Mouse (Mus musculus) lung, postnatal 0 days (tissue): ENCODE results near the gene Ctnna3. TPM values are rescaled to one million over a fixed set of nuclear protein-coding genes. Genes with fewer than 3 reads are reported as not detected.

ENCODE experiments used
- ATAC-seq: fragments of 200-750 bp; cut with Nextera tagmentation; 2 replicates; pipeline ENCODE4 v1.8.0; 2017; ENCODE audit warnings: moderate library complexity
- DNase-seq: peaks from one replicate; pipeline ENCODE4 v3.0.0-alpha.2; 2016; ENCODE audit warnings: low spot score
- H3K27ac ChIP-seq: fragments of 300-500 bp; sonication (generic); 2 replicates; pipeline ENCODE4 v1.5.1; 2014; ENCODE audit warnings: antibody characterized with exemption, mild to moderate bottlenecking, low read length, mixed read lengths
- H3K27me3 ChIP-seq: fragments of 300-500 bp; sonication (generic); replicated peaks from 2 replicates; pipeline ENCODE4 v1.6.1; 2014; ENCODE audit warnings: low read length, mixed read lengths; ENCODE audit not compliant: insufficient read depth
- H3K36me3 ChIP-seq: fragments of 300-500 bp; sonication (generic); 2 replicates; pipeline ENCODE4 v1.6.1; 2014; ENCODE audit warnings: low read length, mixed read lengths; ENCODE audit not compliant: insufficient read depth
- H3K4me1 ChIP-seq: fragments of 300-500 bp; sonication (generic); 2 replicates; pipeline ENCODE4 v1.6.1; 2014; ENCODE audit warnings: antibody characterized with exemption, low read depth, low read length, mixed read lengths; ENCODE audit not compliant: insufficient read depth
- H3K4me2 ChIP-seq: fragments of 300-500 bp; sonication (generic); replicated peaks from 2 replicates; pipeline ENCODE4 v1.6.1; 2014; ENCODE audit warnings: low read depth, mild to moderate bottlenecking, low read length, moderate library complexity, mixed read lengths
- H3K4me3 ChIP-seq: fragments of 300-500 bp; sonication (generic); 2 replicates; pipeline ENCODE4 v1.5.1; 2014; ENCODE audit warnings: low read depth, low read length
- H3K9ac ChIP-seq: fragments of 300-500 bp; sonication (generic); replicated peaks from 2 replicates; pipeline ENCODE4 v1.6.1; 2014; ENCODE audit warnings: low read depth, mild to moderate bottlenecking
- H3K9me3 ChIP-seq: fragments of 300-500 bp; sonication (generic); 2 replicates; pipeline ENCODE4 v1.6.1; 2016; ENCODE audit warnings: low read length, mixed read lengths
- CTCF ChIP-seq: IDR thresholded peaks from 2 replicates; pipeline ENCODE4 v1.5.1; 2016; ENCODE audit warnings: antibody characterized with exemption, mild to moderate bottlenecking
- EP300 ChIP-seq: IDR thresholded peaks from 2 replicates; pipeline ENCODE4 v1.6.1; 2016; ENCODE audit warnings: antibody characterized with exemption, mild to moderate bottlenecking, control low read depth
- WGBS: fragments of 180-500 bp; shearing (Covaris S2); extraction: QIAGEN DNeasy Blood & Tissue Kit; methylation state at CpG from one replicate; pipeline ENCODE4 v1.1.7; 2014; 5-methylcytosine and 5-hydroxymethylcytosine counted together
- polyA plus RNA-seq: library from polyadenylated mRNA; unstranded; fragments of >200 nt; fragmentation: Nextera tagmentation; extraction: Ambion mirVana; gene quantifications from 2 replicates; pipeline ENCODE4 v1.2.1, GENCODE M21; 2015

Gene Ctnna3
- polyA plus RNA-seq, 1 experiment from 2014 or later: 0.19 TPM

- Histone ChIP-seq H3K27ac (no peak overlapping the region), H3K27me3 (no peaks in the 10 kb centered on the region), H3K4me1 (no peaks in the 10 kb centered on the region), H3K4me2 (no peak overlapping the region), H3K4me3 (no peak overlapping the region), H3K9ac (no peak overlapping the region), H3K36me3 (no peaks in the 10 kb centered on the region), H3K9me3 (no peaks in the 10 kb centered on the region)
- TF ChIP-seq EP300: peak; percentile 65
- TF ChIP-seq CTCF: no peak
- ATAC-seq (peak; percentile 84), DNase-seq (peak; percentile 63)
- WGBS: 54% methylated on average over 9 of the region's 9 CpGs
These were observed 223.0 kb downstream of the Ctnna3 start for GRCm38 (mm10) chr10:63652887-63653286.

- H3K9me3 ChIP-seq: no peaks in the 10 kb centered on the region
- DNase-seq (no peak), ATAC-seq (no peak)
- H3K4me1 ChIP-seq: no peaks in the 10 kb centered on the region
- no peak overlapping the region for H3K4me3 ChIP-seq
- 94% methylated on average over 3 of the region's 3 CpGs for WGBS
- no peak overlapping the region for H3K4me2 ChIP-seq
- H3K9ac ChIP-seq: no peak overlapping the region
- TF ChIP-seq EP300: no peak
- no peak for TF ChIP-seq CTCF
- H3K36me3 ChIP-seq: no peaks in the 10 kb centered on the region
- no peak overlapping the region for H3K27ac ChIP-seq
- H3K27me3 ChIP-seq: no peaks in the 10 kb centered on the region
These were observed 223.7 kb downstream of the Ctnna3 start for GRCm38 (mm10) chr10:63653571-63653970.

- Histone ChIP-seq H3K27me3 (no peaks in the 10 kb centered on the region), H3K27ac (no peak overlapping the region), H3K36me3 (no peaks in the 10 kb centered on the region), H3K9me3 (no peaks in the 10 kb centered on the region), H3K4me1 (no peaks in the 10 kb centered on the region), H3K4me3 (no peak overlapping the region), H3K4me2 (no peak overlapping the region), H3K9ac (no peak overlapping the region)
- ATAC-seq (no peak), DNase-seq (no peak)
- 93% methylated on average over 5 of the region's 5 CpGs for WGBS
- TF ChIP-seq CTCF: no peak
- TF ChIP-seq EP300: no peak
These were observed 224.7 kb downstream of the Ctnna3 start for GRCm38 (mm10) chr10:63654560-63654959.

- TF ChIP-seq EP300: no peak
- no peak for TF ChIP-seq CTCF
- no peak overlapping the region for H3K27ac ChIP-seq
- WGBS: 77% methylated on average over 6 of the region's 6 CpGs
These were observed 246.4 kb downstream of the Ctnna3 start for GRCm38 (mm10) chr10:63676343-63676742.

GRCm38 (mm10) chr10:63689233-63689632 is 259.3 kb downstream of the Ctnna3 start:
- Histone ChIP-seq H3K27me3 (no peaks in the 10 kb centered on the region), H3K4me1 (no peaks in the 10 kb centered on the region), H3K27ac (no peak overlapping the region), H3K36me3 (no peaks in the 10 kb centered on the region), H3K9ac (no peak overlapping the region), H3K4me3 (no peak overlapping the region), H3K4me2 (no peak overlapping the region), H3K9me3 (no peaks in the 10 kb centered on the region)
- DNase-seq (no peak), ATAC-seq (no peak)
- WGBS: 46% methylated on average over 3 of the region's 3 CpGs
- TF ChIP-seq EP300 (no peak), CTCF (no peak)

More at GRCm38 (mm10) chr10:63676343-63676742, 246.4 kb downstream of the Ctnna3 start:
- no peaks in the 10 kb centered on the region for H3K9me3 ChIP-seq
- ATAC-seq: no peak
- no peak overlapping the region for H3K4me2 ChIP-seq
- H3K27me3 ChIP-seq: no peaks in the 10 kb centered on the region
- no peak for DNase-seq
- no peaks in the 10 kb centered on the region for H3K36me3 ChIP-seq
- H3K9ac ChIP-seq: no peak overlapping the region
- no peak overlapping the region for H3K4me3 ChIP-seq
- no peaks in the 10 kb centered on the region for H3K4me1 ChIP-seq

- H3K27ac ChIP-seq: no peak overlapping the region
- WGBS: 60% methylated on average over 4 of the region's 4 CpGs
- TF ChIP-seq CTCF (no peak), EP300 (no peak)
- no peak for ATAC-seq
- H3K9ac ChIP-seq: no peak overlapping the region
- no peaks in the 10 kb centered on the region for H3K4me1 ChIP-seq
- no peaks in the 10 kb centered on the region for H3K9me3 ChIP-seq
- no peak overlapping the region for H3K4me2 ChIP-seq
- no peaks in the 10 kb centered on the region for H3K27me3 ChIP-seq
- no peak for DNase-seq
- no peak overlapping the region for H3K4me3 ChIP-seq
- no peaks in the 10 kb centered on the region for H3K36me3 ChIP-seq
These were observed 259.8 kb downstream of the Ctnna3 start for GRCm38 (mm10) chr10:63689651-63690050.

GRCm38 (mm10) chr10:63692039-63692438 is 262.1 kb downstream of the Ctnna3 start:
- DNase-seq (peak; percentile 11), ATAC-seq (no peak)
- Histone ChIP-seq H3K4me1 (no peaks in the 10 kb centered on the region), H3K27me3 (no peaks in the 10 kb centered on the region), H3K9me3 (no peaks in the 10 kb centered on the region), H3K4me3 (no peak overlapping the region), H3K4me2 (no peak overlapping the region), H3K9ac (no peak overlapping the region), H3K36me3 (no peaks in the 10 kb centered on the region), H3K27ac (no peak overlapping the region)
- peak; percentile 67 for TF ChIP-seq CTCF
- no peak for TF ChIP-seq EP300
- WGBS: 42% methylated on average over 3 of the region's 3 CpGs
